ENCODE assay signal across 8 mouse cellular contexts in the genomic region with DNA sequence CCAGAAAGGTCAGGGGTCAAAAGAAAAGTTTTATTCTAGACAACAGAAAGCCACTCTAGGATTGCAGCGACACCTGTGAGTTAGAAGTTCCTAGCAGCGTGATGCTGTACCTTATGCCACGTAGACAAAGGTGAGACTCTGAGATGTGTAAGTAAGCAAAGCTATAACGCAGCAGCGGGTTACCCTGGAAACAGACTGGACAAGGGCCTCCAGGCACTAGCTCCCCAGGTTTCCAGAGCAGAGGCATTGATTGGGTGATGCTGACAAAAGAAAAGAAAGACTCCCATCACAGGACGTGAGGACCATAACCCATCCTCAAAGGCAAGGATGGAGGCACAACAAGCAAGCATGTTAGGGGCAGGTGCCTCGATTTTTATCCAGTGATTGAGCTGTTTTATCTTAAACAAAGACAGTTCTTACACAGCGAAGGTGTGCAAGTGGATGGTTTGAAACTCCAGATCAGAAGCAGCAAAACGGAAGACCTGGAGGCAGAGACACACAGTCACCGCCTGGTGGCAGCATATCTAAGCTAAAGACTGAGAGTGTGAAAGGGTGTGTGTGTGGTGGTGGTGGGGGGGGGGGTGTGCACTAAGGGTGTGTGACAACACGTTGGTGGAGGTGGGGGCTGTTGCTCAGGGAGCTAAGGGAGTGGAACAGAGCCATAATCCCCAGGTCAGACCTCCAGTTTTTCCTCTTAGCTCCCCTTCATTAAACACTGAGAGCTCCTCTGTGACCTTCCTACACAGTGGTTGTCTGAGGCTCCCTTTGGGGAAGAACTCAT. TPM values are rescaled to one million over a fixed set of nuclear protein-coding genes. Genes with fewer than 3 reads are reported as not detected.
DNase-seq lines count a peak whose midpoint lies in the region; ATAC-seq and TF ChIP-seq lines count a peak whose summit lies in the region.

No protein-coding gene starts in this region.

- H3K4me1 ChIP-seq in testis, adult 2 months (ENCODE audit: control insufficient read depth, insufficient read depth, low read length): no peaks in the 10 kb centered on the region
- peaks cover 27% of the 10 kb centered on the region for H3K4me1 ChIP-seq in bone marrow macrophage, adult 2 months (ENCODE audit: control insufficient read depth, insufficient read depth, low read length)
- peaks cover 27% of the 10 kb centered on the region for H3K4me1 ChIP-seq in forebrain, embryonic 10.5 days
- H3K4me1 ChIP-seq in kidney, embryonic 16.5 days (ENCODE audit: insufficient read depth, low read length): no peaks in the 10 kb centered on the region
- peaks cover 4% of the 10 kb centered on the region; the same call in 1 of the 2 replicates for H3K4me1 ChIP-seq in lung, postnatal 0 days (ENCODE audit: insufficient read depth, low read depth, low read length)

- intact Hi-C loops in gastrocnemius, postnatal 36 days (cut with DNase I): loop anchor here (5.0 to 10.0 kb wide), 3 partner anchors 160 to 445 kb away; no protein-coding TSS in a partner anchor

- no peaks in the 10 kb centered on the region for H3K27me3 ChIP-seq in testis, adult 2 months (ENCODE audit: control insufficient read depth, insufficient read depth, low read length)
- H3K27me3 ChIP-seq in forebrain, embryonic 10.5 days (ENCODE audit: poor library complexity, severe bottlenecking): peaks cover 11% of the 10 kb centered on the region; the same call in 1 of the 2 replicates
- no peaks in the 10 kb centered on the region for H3K27me3 ChIP-seq in kidney, embryonic 16.5 days (ENCODE audit: insufficient read depth, low read length)
- H3K27me3 ChIP-seq in lung, postnatal 0 days (replicated peaks; ENCODE audit: insufficient read depth, low read length): no peaks in the 10 kb centered on the region

- no peak for TF ChIP-seq POLR2A in testis, adult 2 months (IDR thresholded peaks at IDR 0.05; ENCODE audit: control insufficient read depth, low read depth, low read length)
- TF ChIP-seq POLR2A in bone marrow macrophage, adult 2 months (IDR thresholded peaks at IDR 0.05; ENCODE audit: borderline replicate concordance, low read depth, low read length): no peak

- peak; percentile 57; the same call in 1 of the 2 replicates for TF ChIP-seq CTCF in testis, adult 2 months (IDR thresholded peaks at IDR 0.05; ENCODE audit: control insufficient read depth, insufficient read depth, insufficient replicate concordance, low read depth, low read length)
- TF ChIP-seq CTCF in bone marrow macrophage, adult 2 months (IDR thresholded peaks at IDR 0.05; ENCODE audit: low read depth, low read length): peak; percentile 55
- peak; percentile 90 for TF ChIP-seq CTCF in lung, postnatal 0 days (IDR thresholded peaks at IDR 0.05)

- TF ChIP-seq EP300 in lung, postnatal 0 days (IDR thresholded peaks at IDR 0.05): no peak

- no peaks in the 10 kb centered on the region for H3K9me3 ChIP-seq in forebrain, embryonic 10.5 days
- H3K9me3 ChIP-seq in kidney, embryonic 16.5 days (ENCODE audit: low read length): no peaks in the 10 kb centered on the region
- no peaks in the 10 kb centered on the region for H3K9me3 ChIP-seq in lung, postnatal 0 days (ENCODE audit: low read length)

- no peaks in the 10 kb centered on the region for H3K36me3 ChIP-seq in testis, adult 2 months (ENCODE audit: control insufficient read depth, insufficient read depth, low read length)
- H3K36me3 ChIP-seq in forebrain, embryonic 10.5 days (replicated peaks): no peaks in the 10 kb centered on the region
- H3K36me3 ChIP-seq in kidney, embryonic 16.5 days (ENCODE audit: insufficient read depth, low read length): no peaks in the 10 kb centered on the region
- H3K36me3 ChIP-seq in lung, postnatal 0 days (ENCODE audit: insufficient read depth, low read length): no peaks in the 10 kb centered on the region

- whole genome bisulfite sequencing in forebrain, embryonic 10.5 days: 32% methylated on average over 11 of the region's 11 CpGs
- 39% methylated on average over 11 of the region's 11 CpGs for WGBS in kidney, embryonic 16.5 days
- 33% methylated on average over 11 of the region's 11 CpGs for WGBS in lung, postnatal 0 days

- no peak for DNase-seq in testis, postnatal 14 days (ENCODE audit: low spot score)
- DNase-seq in forebrain, embryonic 10.5 days (ENCODE audit: extremely low spot score, low spot score): peak; percentile 46
- peak; percentile 72 for DNase-seq in lung, postnatal 0 days (ENCODE audit: low spot score)
- peak; percentile 41 for DNase-seq in retina, adult 2 months (ENCODE audit: low read depth, low spot score)
- no peak for DNase-seq in gastrocnemius, postnatal 36 days

- no peak overlapping the region for H3K4me3 ChIP-seq in testis, adult 2 months (ENCODE audit: control insufficient read depth, low read depth, low read length)
- H3K4me3 ChIP-seq in bone marrow macrophage, adult 2 months (ENCODE audit: insufficient read depth, low read length): no peak overlapping the region
- no peak overlapping the region; the same call in 1 of the 2 replicates for H3K4me3 ChIP-seq in forebrain, embryonic 10.5 days
- no peak overlapping the region for H3K4me3 ChIP-seq in kidney, embryonic 16.5 days (ENCODE audit: low read length)
- H3K4me3 ChIP-seq in lung, postnatal 0 days (ENCODE audit: low read depth, low read length): no peak overlapping the region

- H3K27ac ChIP-seq in testis, adult 2 months (ENCODE audit: control insufficient read depth, insufficient read depth, low read depth, low read length): no peak overlapping the region
- H3K27ac ChIP-seq in bone marrow macrophage, adult 2 months (ENCODE audit: insufficient read depth, low read depth, low read length): no peak overlapping the region
- no peak overlapping the region for H3K27ac ChIP-seq in forebrain, embryonic 10.5 days
- no peak overlapping the region for H3K27ac ChIP-seq in kidney, embryonic 16.5 days (ENCODE audit: low read length)
- no peak overlapping the region for H3K27ac ChIP-seq in lung, postnatal 0 days (ENCODE audit: low read length)

- H3K9ac ChIP-seq in kidney, embryonic 16.5 days (replicated peaks; ENCODE audit: low read length): no peak overlapping the region
- H3K9ac ChIP-seq in lung, postnatal 0 days (replicated peaks; ENCODE audit: low read depth): no peak overlapping the region

- H3K4me2 ChIP-seq in kidney, embryonic 16.5 days (replicated peaks; ENCODE audit: low read depth, low read length): no peak overlapping the region
- no peak overlapping the region for H3K4me2 ChIP-seq in lung, postnatal 0 days (replicated peaks; ENCODE audit: low read depth, low read length)

- ATAC-seq in kidney, embryonic 16.5 days (ENCODE audit: low FRiP score, low TSS enrichment): 0 out of 2 replicates have a peak, but pooled peaks have one; percentile 23
- ATAC-seq in lung, postnatal 0 days: peak; percentile 66

RNA-seq across cellular contexts. Expression of gene Tm9sf3, which starts 53.7 kb away (rescaled TPM):
- polyA plus RNA-seq in testis, adult 2 months (2012; rRNA removed): 29.6 and 40.4 TPM in 2 replicates
- polyA plus RNA-seq in bone marrow macrophage, adult 2 months (2012; ENCODE audit: insufficient read depth, insufficient read length, missing spikeins): 144 and 151 TPM in 2 replicates
- 92.8 and 104 TPM in 2 replicates for polyA plus RNA-seq in forebrain, embryonic 10.5 days (2016; fragmentation: Nextera tagmentation; extraction: Ambion mirVana)
- 138 and 146 TPM in 2 replicates for polyA plus RNA-seq in kidney, embryonic 16.5 days (2015; fragmentation: Nextera tagmentation; extraction: Ambion mirVana)
- polyA plus RNA-seq in lung, postnatal 0 days (2015; fragmentation: Nextera tagmentation; extraction: Ambion mirVana): 93.7 and 109 TPM in 2 replicates
- total RNA-seq in gastrocnemius, postnatal 36 days (2021): 10 to 100 TPM; 57.8 to 63.3 TPM

Comparison
In these comparisons a context has a peak if more than half of its experiments do, and no peak if none do; other contexts are left out.
1. DNase-seq: peak in forebrain, embryonic 10.5 days (single experiment), lung, postnatal 0 days (single experiment) and retina, adult 2 months (single experiment); none in testis, postnatal 14 days (single experiment) and gastrocnemius, postnatal 36 days (0 of 2).
2. Peak in every context shown above with its lines, with median percentiles within 50 percentile points of each other: CTCF ChIP-seq.